Mouse (Mus musculus): ENCODE measurements at regions not wholly inside any gene's neighbourhood (a gene's known extent, or its start where the extent isn't known, plus 50 kb on each side); places are given as distances from the start of the nearest gene placed in this dataset.
"Not testable (repeated sequence)": the region's sequence is repeated elsewhere in the genome, so short reads cannot be mapped to it uniquely, and the experiment has no call there.

- DNase-seq (ENCODE audit: low read depth, low spot score) = no peak
These were observed 259.3 kb downstream of the Setd4 start for GRCm38 (mm10) chr16:93344555-93344954.

GRCm38 (mm10) chr16:93342701-93343100 is 261.2 kb downstream of the Setd4 start:
- DNase-seq (ENCODE audit: low read depth, low spot score) = no peak

GRCm38 (mm10) chr16:93341791-93342190 is 262.1 kb downstream of the Setd4 start:
- DNase-seq (ENCODE audit: low read depth, low spot score) = no peak

- DNase-seq (ENCODE audit: low read depth, low spot score) = no peak
These were observed 265.1 kb downstream of the Setd4 start for GRCm38 (mm10) chr16:93338806-93339205.

- no peak for DNase-seq (ENCODE audit: low read depth, low spot score)
These were observed 268.3 kb downstream of the Setd4 start for GRCm38 (mm10) chr16:93335322-93336111.

- no peak for DNase-seq (ENCODE audit: low read depth, low spot score)
These were observed 270.2 kb downstream of the Setd4 start for GRCm38 (mm10) chr16:93333654-93334053.

- DNase-seq (ENCODE audit: low read depth, low spot score) = no peak
These were observed 275.0 kb downstream of the Setd4 start for GRCm38 (mm10) chr16:93328680-93329395.

- DNase-seq (ENCODE audit: low read depth, low spot score) = no peak
These were observed 279.0 kb downstream of the Setd4 start for GRCm38 (mm10) chr16:93324911-93325310.

GRCm38 (mm10) chr16:93323172-93323571 is 280.7 kb downstream of the Setd4 start:
- no peak for DNase-seq (ENCODE audit: low read depth, low spot score)

GRCm38 (mm10) chr16:93319581-93319980 is 284.3 kb downstream of the Setd4 start:
- no peak for DNase-seq (ENCODE audit: low read depth, low spot score)

- no peak for DNase-seq (ENCODE audit: low read depth, low spot score)
These were observed 292.2 kb downstream of the Setd4 start for GRCm38 (mm10) chr16:93311644-93312043.

- DNase-seq (ENCODE audit: low read depth, low spot score) = no peak
These were observed 295.1 kb downstream of the Setd4 start for GRCm38 (mm10) chr16:93308666-93309360.

- DNase-seq (ENCODE audit: low read depth, low spot score) = no peak
These were observed 296.9 kb downstream of the Setd4 start for GRCm38 (mm10) chr16:93306951-93307350.

- DNase-seq (ENCODE audit: low read depth, low spot score) = not testable (repeated sequence)
These were observed 297.7 kb downstream of the Setd4 start for GRCm38 (mm10) chr16:93306140-93306539.

- DNase-seq (ENCODE audit: low read depth, low spot score) = no peak
These were observed 309.4 kb downstream of the Setd4 start for GRCm38 (mm10) chr16:93294430-93294829.

GRCm38 (mm10) chr16:93292965-93293653 is 310.8 kb downstream of the Setd4 start:
- peak; percentile 13 for DNase-seq (ENCODE audit: low read depth, low spot score)

- DNase-seq (ENCODE audit: low read depth, low spot score) = no peak
These were observed 311.6 kb downstream of the Setd4 start for GRCm38 (mm10) chr16:93292181-93292834.

- no peak for DNase-seq (ENCODE audit: low read depth, low spot score)
These were observed 315.8 kb downstream of the Setd4 start for GRCm38 (mm10) chr16:93288036-93288435.

- no peak for DNase-seq (ENCODE audit: low read depth, low spot score)
These were observed 316.3 kb downstream of the Setd4 start for GRCm38 (mm10) chr16:93287520-93287919.

- DNase-seq (ENCODE audit: low read depth, low spot score) = no peak
These were observed 317.0 kb downstream of the Setd4 start for GRCm38 (mm10) chr16:93286816-93287215.

- DNase-seq (ENCODE audit: low read depth, low spot score) = no peak
These were observed 318.7 kb downstream of the Setd4 start for GRCm38 (mm10) chr16:93285191-93285590.
